In genomic region chrX:37126671-37127358, GRCm38 (mm10) we compare ENCODE assay signal across 8 mouse cellular contexts. TPM values are rescaled to one million over a fixed set of nuclear protein-coding genes. Genes with fewer than 3 reads are reported as not detected.
DNase-seq lines count a peak whose midpoint lies in the region; ATAC-seq lines count a peak whose summit lies in the region.

TSS of gene Nkap (plus strand) at chrX:37126795.

- H3K4me1 ChIP-seq in hindbrain, embryonic 12.5 days: peaks cover 10% of the 10 kb centered on the region

- H3K27ac ChIP-seq in hindbrain, embryonic 12.5 days: peak within 1 kb of the TSS; percentile 81

- WGBS in hindbrain, embryonic 12.5 days: 21% methylated on average over 55 of the region's 58 CpGs

- peak within 1 kb of the TSS; percentile 79 for H3K9ac ChIP-seq in hindbrain, embryonic 12.5 days

- H3K27me3 ChIP-seq in hindbrain, embryonic 12.5 days: no peaks in the 10 kb centered on the region

- peak within 1 kb of the TSS; percentile 58 for H3K4me3 ChIP-seq in hindbrain, embryonic 12.5 days

- peak; percentile 89 for ATAC-seq in hindbrain, embryonic 12.5 days (ENCODE audit: low FRiP score)

- H3K36me3 ChIP-seq in hindbrain, embryonic 12.5 days: no peaks in the 10 kb centered on the region

- peak; percentile 82 for DNase-seq in Muller cell, postnatal 12 days (ENCODE audit: inconsistent ontology term)
- peak; percentile 72 for DNase-seq in cerebellum, adult 9-11 months
- peak; percentile 31 to 86 for DNase-seq in frontal cortex, adult 2 months (ENCODE audit: extremely low spot score in 1 of 2, low spot score in 1 of 2)
- DNase-seq in layer of hippocampus, postnatal 25 days (ENCODE audit: extremely low spot score in 1 of 2, low spot score in 1 of 2): peak; percentile 53 to 70
- peak; percentile 68 for DNase-seq in lung, postnatal 25 days (ENCODE audit: low spot score)
- peak; percentile 82 for DNase-seq in retina, embryonic 14.5 days (ENCODE audit: low spot score)
- peak; percentile 77 for DNase-seq in thymus, postnatal 4 days

- peak within 1 kb of the TSS; percentile 54 for H3K4me2 ChIP-seq in hindbrain, embryonic 12.5 days (replicated peaks)

- no peaks in the 10 kb centered on the region for H3K9me3 ChIP-seq in hindbrain, embryonic 12.5 days (replicated peaks)

RNA-seq across cellular contexts. Expression of gene Nkap, which starts in this region (rescaled TPM):
- 5.8 and 6.6 TPM in 2 replicates for polyA plus RNA-seq in frontal cortex, adult 2 months (2012; rRNA removed)
- polyA plus RNA-seq in hindbrain, embryonic 12.5 days (2016; fragmentation: Nextera tagmentation; extraction: Ambion mirVana): 23.9 and 25.7 TPM in 2 replicates
- 10 to 100 TPM; 12.1 to 17.4 TPM for total RNA-seq in layer of hippocampus, postnatal 25 days (2021)

Comparison
In these comparisons a context has a peak if more than half of its experiments do, and no peak if none do; other contexts are left out.
1. Peak in every context shown above with its lines: DNase-seq, ATAC-seq, H3K4me3 ChIP-seq and H3K27ac ChIP-seq.